Mouse (Mus musculus) adrenal gland, postnatal 4 days (tissue): ENCODE results near the gene Gpc1. TPM values are rescaled to one million over a fixed set of nuclear protein-coding genes. Genes with fewer than 3 reads are reported as not detected.

ENCODE experiments used
- DNase-seq, 2 experiments: peaks; one replicate each; pipeline ENCODE4 v3.0.0; 2021 to 2022; ENCODE audit warnings: low spot score in 2 of 2, mixed read lengths in 2 of 2
- total RNA-seq, 2 experiments: library from RNA; stranded (reverse); gene quantifications; 2 replicates each; pipeline ENCODE4 v1.2.3; 2021

The Gpc1 gene
- total RNA-seq, 2 experiments from 2014 or later: 71.4 to 73.2 TPM

GRCm38 (mm10) chr1:92877431-92877978 lies 46.1 kb downstream of the Gpc1 start:
- DNase-seq: no peak

GRCm38 (mm10) chr1:92878066-92878741 lies 46.8 kb downstream of the Gpc1 start:
- no peak for DNase-seq

- no peak for DNase-seq
Measured at GRCm38 (mm10) chr1:92879266-92879665, 47.8 kb downstream of the Gpc1 start.

- DNase-seq: no peak
Measured at GRCm38 (mm10) chr1:92880101-92880500, 48.7 kb downstream of the Gpc1 start.

- DNase-seq: no peak
Measured at GRCm38 (mm10) chr1:92881982-92882381, 50.5 kb downstream of the Gpc1 start.

- no peak for DNase-seq
Measured at GRCm38 (mm10) chr1:92888901-92889655, 57.6 kb downstream of the Gpc1 start.

GRCm38 (mm10) chr1:92892791-92893190 lies 61.3 kb downstream of the Gpc1 start:
- no peak for DNase-seq

GRCm38 (mm10) chr1:92893896-92894295 lies 62.5 kb downstream of the Gpc1 start:
- DNase-seq: no peak

GRCm38 (mm10) chr1:92895089-92895488 lies 63.6 kb downstream of the Gpc1 start:
- peak; percentile 41 to 53 for DNase-seq

- DNase-seq: peak; percentile 30 to 32
Measured at GRCm38 (mm10) chr1:92902786-92903185, 71.3 kb downstream of the Gpc1 start, which contains the start of gene Ankmy1. TSS of gene Ankmy1 (minus strand) at chr1:92902906.

GRCm38 (mm10) chr1:92903627-92904026 lies 72.2 kb downstream of the Gpc1 start:
- no peak for DNase-seq

- DNase-seq: no peak
Measured at GRCm38 (mm10) chr1:92905703-92906310, 74.4 kb downstream of the Gpc1 start.

- DNase-seq: peak; percentile 60 to 83
Measured at GRCm38 (mm10) chr1:92906779-92907631, 75.6 kb downstream of the Gpc1 start, which contains the start of gene Dusp28. TSS of gene Dusp28 (plus strand) at chr1:92906981.

- DNase-seq: no peak
Measured at GRCm38 (mm10) chr1:92907632-92908360, 76.4 kb downstream of the Gpc1 start.

- DNase-seq: no peak
Measured at GRCm38 (mm10) chr1:92908664-92909063, 77.2 kb downstream of the Gpc1 start.

GRCm38 (mm10) chr1:92909068-92909467 lies 77.6 kb downstream of the Gpc1 start:
- no peak for DNase-seq
